Mouse (Mus musculus) CD4-positive, CD25-positive, alpha-beta regulatory T cell, adult 4 months (primary cell): ENCODE data around the gene Plcb2. TPM values are rescaled to one million over a fixed set of nuclear protein-coding genes. Genes with fewer than 3 reads are reported as not detected.
A peak's percentile ranks its signal among the peaks of the same experiment; 100 is the strongest.

Experiments used
- ATAC-seq: one replicate; pipeline ENCODE4 v1.8.0; 2017
- polyA plus RNA-seq, 2 experiments: library from polyadenylated mRNA; unstranded; fragments of 100-300 nt; shearing (Covaris generic); gene quantifications; one replicate each; pipeline ENCODE4 v1.2.1; 2017

The Plcb2 gene
- polyA plus RNA-seq, 2 experiments from 2014 or later, result 15.7 to 20.8 TPM

DNA sequence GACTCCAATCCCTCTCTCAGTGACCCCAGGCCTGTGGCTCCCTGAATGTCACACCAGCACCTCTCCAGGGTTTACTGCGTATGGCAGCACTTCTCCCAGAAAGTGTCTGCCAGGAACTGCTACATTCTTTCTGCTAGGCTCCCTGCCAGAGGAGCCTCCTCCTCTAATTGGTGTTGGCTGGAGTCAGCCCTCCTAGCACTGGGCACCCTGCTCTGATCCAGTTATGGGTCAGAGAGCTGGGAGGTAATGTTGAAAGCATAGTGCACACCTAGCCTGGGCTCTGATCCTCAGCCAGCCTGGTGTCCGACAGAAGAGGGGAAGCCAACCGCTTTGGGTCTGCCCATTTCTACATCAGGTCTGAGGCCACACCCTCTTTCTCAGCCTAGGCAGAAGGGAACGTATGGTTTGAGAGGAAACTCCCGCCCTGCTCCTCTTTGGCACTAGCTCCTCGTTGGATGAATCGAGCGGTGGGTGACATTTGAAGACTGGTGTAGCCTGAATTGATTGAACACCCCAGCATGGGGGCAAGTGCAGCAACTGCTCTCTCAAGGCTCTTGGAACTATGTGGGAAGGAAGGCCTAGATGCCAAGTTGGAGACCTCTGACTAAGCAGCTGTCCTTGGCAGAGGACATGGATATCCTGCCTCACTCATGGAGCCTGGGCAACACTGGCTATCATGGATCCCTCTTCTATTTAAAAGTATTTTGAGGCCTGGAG lies 45.5 kb downstream of the Plcb2 start:
- ATAC-seq, result no peak

DNA sequence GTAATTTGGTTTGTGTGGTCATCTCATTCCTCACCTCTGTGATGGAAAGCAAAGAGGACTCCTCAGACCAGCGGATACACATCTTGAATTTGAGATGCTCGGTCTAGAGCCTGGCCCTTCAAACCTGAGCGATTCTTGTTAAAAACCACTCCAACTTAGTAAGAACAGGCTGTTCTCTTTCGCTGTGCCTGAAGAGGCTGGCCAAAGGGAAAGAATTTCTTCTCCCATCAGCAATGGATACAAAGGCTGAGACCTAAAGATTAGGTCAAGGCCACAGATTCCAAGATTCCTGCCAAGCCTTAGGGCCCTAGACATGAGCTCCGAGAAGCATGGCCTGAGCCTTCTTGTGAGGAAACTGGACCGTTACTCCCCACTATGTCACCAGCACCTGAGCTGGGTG lies 47.3 kb downstream of the Plcb2 start:
- no peak for ATAC-seq

DNA sequence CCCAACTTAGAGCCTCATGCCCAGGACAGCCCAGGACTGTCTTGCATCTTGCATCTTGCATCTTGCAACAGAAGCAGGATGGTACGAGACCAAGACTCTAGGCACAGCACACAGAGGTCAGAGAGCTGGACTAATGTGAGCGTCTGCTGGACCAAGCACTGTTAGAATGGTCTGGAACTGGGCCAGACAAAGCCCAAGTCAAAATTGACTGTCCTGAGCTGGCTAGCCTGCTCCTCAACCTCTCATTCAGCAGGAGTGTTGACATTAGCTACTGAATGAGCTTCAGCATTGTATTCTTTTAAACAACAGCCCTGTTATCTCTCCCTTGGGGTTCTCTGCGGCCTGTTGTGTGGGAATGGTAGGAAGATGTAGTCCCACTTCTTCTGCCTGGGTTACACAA lies 48.7 kb downstream of the Plcb2 start:
- no peak for ATAC-seq

DNA sequence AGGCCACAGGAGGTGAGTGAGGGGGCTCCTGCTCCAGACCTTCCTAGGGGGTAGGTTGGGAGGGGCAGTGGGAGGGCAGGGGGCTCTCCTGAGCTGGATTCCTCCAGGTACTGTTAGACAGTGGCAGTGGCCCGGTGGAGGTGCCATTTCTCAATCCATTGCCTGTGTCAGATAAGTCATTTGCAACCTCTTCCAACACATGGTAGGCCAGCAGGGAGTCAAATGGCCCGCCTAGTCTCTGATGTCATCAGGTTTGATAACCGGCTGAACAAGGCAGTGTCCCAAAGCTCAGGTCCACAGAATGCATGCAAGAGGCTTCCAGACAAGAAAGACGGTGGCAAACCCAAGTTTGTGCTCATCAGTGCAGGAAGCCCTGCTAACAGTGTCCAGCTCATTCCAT lies 50.4 kb downstream of the Plcb2 start:
- no peak for ATAC-seq

DNA sequence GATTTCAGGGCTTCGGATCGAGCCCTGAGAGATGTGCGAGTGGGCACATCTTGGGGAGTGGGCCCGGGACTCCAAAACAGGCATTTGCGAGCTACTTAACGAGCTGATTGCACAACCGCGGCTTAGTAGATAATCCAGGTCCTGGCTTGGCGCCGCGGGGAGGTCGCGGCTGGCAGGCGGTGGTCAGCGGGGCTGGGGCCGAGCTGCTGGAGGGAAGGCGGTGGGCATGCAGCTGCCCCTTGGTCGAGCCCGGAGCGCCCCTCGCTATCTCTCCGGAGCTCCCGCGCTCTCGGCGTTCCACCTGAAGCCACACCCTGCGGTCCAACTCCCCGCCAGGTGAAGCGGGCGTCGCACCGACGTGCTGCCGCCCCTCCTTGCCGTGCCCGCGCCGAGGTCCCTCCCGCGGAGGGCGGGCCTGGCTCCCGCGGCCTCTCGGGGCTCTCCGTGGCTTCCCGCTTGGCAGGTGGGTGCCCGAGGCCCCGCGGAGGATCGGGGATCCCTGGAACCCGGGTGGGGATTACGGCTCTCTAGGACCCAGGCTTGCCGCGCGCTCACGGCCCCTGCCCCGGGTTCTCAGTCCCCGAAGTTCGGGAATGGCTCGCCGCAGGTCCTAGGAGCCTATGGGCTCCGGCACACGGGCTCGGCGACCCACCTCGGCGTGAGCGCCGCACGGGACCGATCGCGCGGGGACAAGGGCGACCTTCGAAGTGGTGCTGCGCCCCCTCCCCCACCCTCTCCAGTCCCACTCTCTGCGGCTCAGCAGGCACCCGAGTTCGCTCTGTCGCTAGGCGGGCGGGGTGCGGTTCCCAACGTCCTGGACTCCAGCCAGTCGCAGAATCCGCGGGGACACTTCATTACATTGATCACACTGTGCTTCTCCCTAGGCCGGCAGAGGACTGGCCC lies 51.1 kb downstream of the Plcb2 start:
- peak; percentile 45 for ATAC-seq

DNA sequence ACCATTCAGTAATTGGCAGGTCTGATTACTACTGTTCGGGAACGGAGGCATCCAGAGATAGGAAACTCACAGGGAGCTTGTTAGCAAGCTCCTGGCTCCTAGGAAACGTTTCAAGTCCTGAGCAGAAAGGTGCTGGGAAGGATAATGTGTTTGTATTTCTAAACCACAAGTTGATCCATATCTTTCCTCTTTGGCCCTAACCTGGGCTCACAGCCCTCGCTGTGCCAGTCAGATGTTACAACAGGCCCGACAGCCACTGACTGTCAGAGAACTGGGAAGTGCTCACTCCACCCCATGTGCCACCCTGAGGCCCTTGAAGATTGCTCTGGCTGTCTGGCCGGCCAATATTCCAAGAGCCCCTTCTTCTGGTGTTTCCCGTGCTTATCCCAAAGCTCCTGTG lies 53.7 kb downstream of the Plcb2 start:
- ATAC-seq, result no peak

DNA sequence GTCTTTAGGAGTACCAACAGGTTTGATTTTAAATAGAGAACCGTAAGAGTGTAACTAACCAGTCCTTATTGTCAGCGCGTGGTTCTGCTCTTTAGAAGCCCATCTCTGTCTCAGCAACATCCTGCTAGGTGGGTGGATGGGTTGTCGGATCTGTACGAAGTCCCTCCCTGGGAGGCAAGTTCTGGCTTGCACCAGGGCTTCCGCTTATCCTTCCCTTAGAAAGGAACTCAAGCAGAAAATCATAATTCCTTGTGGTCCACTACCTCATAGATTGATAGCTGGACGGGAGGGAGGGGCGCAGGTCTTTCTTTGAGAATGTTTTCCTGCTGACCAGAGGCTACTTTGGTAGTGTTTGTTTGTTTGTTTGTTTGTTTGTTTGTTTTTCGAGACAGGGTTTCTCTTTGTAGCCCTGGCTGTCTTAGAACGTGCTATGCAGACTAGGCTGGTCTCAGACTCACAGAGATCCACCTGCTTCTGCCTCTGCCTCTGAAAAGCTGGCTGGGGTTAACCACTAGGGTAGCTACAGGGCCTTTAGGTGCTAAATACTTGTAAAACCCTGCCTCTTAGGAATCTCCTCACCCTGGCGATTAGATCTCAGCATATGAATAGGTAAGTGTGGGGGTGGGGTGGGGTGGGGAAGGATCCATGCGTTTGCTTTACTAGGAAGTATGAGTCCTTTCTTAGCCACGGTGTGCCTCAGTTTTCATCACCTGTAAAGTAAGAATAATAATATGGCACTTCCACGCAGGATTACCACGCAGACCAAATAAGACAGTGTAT lies 54.4 kb downstream of the Plcb2 start:
- no peak for ATAC-seq

DNA sequence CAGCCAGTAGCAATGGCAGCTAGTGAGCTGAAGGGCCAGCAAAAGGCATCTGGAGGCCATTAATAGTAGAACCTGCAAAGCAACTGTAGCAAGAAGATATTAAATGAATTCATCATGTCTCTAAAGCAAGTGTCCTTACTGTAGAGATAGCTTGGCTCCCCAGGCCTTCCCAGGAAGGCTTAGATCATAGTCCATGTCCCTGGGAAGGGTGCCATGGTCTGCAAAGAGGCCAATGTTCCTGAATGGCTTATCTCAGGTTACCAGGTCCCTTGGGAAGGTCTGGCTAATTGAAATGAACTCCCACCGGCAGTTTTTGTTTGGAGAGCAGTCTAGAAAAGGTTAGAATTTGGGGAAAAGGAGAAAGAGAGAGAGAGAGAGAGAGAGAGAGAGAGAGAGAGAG lies 56.5 kb downstream of the Plcb2 start:
- ATAC-seq, result no peak

DNA sequence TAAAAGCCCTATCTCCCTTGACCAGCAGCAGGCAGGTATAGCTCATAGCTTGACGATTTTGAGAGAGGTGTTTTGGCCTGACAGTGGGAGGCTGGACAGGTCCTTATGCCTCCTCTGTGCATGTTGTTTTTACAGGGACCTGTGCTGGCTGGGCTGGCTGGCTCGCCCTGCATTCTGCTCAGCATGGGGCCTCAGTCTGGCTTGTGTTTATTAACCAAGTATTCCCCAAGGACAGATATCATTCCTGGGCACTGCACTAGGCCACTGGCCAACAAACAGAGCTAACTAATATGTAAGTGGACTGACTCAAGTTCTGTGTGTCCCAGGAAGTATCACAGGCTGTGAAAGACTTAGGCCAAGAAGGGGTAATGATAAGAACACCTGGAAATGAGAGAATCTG lies 58.5 kb downstream of the Plcb2 start:
- ATAC-seq, result no peak

DNA sequence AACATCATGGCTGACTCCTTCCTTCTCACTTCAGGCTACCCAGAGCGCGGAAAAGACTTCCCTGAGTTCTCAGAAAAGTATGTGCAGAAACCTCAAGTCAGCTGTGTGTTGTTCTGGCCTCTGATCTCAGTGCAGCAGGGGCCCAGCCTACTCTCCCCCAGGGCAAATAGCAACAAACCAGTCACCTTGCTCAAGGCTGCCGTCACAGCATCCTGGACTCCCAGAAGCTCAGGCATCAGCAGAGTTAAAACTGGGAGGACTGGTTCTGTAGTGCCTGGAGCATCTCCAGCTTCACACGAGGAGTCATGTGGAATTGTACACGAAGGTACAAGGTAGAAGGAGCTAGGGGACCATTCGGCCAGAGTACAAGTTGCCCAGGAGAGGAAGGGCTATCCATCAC lies 59.0 kb downstream of the Plcb2 start:
- no peak for ATAC-seq

DNA sequence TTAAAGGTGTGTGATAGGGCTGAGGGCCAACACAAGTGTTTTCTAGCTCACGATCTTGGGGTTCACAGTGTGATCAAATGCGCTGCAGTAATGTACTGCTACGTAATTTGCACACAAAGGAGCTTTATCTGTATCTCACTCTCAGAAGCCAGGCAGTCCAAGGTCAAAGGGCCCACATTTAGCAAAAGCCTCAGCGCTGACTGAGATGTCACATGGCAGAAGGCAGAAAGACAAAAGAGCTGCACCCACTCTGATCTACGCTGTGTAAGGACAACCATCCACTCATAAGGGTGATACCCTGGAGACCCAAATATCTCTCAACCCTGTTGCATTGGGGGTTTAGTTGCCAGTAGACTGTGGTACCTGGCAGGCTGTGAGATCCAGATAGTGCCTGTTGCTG lies 61.1 kb downstream of the Plcb2 start:
- no peak for ATAC-seq

DNA sequence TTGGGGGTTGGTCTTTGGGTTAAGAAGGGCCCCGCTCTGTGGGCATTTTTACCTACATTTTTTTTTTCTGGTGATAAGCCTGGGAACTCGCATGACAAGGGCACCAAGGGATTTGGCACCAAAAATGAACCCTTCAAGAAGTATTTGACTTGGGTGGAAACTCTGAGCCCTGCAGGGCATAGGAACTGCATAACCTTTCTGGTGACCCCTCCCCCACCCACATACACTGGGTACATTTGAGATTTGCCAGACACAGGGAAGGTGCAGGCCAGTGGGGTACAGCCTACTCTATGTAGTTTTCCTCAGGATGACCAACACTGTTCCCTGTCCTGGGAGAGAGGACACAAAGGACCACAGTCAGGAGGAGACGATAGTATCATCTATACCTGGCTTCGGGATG lies 62.6 kb downstream of the Plcb2 start:
- no peak for ATAC-seq

DNA sequence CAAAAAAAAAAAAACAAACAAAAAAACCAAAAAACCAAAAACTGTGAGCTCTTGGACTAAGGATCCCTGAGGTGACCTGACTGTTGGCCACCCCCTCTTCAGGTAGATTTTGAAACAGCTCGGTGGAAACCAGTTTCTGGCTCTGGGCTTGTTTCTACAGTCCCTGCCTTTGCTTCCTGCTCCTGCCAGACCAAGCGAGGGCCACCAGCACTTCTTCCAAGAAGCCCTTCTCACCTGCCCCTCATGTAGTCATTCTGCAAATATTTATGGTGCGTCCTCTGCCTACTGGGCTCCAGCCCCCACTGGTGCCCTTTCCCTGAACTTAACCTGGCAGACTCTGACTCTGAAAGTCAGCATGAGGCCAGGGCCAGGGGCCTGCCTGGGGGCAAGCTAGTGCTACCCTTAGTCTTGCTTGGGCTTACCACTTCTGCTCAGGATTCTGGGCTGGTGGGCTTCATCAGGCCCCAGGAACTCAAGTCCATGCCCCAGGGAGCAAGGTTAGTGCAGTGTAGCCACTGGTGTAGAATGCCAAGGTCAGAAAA lies 63.2 kb downstream of the Plcb2 start:
- no peak for ATAC-seq

DNA sequence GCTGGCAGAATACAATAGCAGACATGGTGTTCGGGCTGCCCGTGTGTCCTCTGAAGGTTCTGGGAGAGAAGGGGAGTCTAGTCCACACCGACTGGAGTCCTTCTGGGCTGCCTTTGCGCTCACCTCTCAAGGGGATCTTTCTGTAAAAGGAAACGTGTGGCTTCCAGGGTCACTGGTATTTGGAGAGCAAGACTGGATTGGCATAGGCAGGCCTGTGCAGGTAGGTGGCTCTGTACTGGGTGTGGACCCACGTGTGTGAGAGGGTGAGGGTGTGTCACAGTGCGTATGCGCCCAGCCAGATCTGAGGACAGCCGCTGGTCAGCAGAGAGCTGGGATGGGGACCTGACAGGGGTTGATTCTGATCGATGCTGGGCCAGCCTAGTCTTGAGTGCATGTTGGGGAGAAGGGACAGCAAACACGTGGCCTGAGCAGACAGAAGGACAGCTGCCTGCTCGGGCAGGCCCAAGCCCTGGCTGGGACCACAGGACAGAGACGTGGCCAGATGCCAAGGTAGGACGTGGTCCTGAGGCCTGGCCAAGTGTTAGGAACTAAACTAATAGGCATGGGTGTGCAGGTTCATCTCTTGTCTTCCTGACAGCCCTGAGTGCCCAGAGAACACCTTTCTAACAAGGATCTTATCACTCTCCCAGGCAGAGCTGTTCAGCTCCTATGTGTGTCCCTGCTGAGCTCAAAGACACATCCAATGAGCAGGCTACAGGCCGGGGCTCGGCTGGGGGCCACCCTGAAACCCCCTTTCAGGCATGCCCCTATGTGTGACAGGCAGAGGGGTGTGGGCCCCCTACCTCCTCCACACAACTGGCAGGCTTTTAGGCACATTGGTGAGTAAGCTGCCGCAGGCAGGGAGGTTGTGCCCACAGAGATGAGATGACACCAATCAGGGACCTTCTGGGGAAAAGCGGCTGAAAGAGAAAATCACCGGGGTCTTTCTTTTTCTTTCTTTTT lies 64.2 kb downstream of the Plcb2 start:
- no peak for ATAC-seq

DNA sequence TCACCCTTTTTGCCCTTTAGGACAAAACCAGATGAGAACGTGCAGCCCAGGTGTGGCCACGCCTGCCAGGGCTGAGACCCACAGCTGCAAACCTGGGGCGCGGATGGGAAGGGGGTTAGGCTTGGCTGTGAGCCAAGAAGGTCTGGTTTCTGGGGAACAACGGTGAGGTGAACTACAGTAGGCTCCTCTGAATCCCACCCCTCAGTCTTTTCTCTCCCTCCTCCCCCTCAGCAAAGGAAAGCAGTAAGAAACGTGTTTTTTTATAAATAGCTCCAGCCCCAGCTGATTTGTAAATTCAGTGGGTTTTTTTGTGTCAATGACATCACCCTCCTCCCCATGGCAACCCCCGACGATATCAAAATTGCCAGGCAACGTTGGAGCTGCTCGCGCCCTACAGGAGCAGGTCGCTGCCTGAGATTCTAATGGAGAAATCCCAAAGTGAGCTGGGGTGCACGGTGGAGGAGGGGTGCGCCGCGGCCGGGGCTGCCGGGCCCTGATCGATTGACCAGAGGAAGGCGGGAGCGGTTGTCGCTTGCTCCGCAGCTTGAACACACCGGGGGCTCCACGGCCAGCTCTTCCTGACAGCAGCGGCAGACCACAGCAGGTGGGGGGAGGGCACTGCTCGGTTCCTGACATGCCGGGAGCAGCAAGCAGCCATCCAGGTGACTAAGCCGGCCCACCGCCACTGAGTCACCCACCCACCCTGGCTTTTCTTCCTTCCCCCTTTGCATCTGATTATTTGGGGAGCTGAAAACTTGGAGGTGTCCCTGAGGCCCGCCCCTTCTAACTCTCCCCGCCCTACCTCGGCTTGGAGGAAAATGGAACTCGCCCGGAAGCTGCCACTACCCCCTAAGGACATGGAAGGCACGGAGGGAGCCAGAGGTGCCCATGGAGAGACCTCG lies 65.1 kb downstream of the Plcb2 start, which contains the start of gene Pak6:
Gene Pak6, plus strand, starts transcription at position 402 of the 902 bp plus-strand sequence.
- ATAC-seq, result peak; percentile 9

DNA sequence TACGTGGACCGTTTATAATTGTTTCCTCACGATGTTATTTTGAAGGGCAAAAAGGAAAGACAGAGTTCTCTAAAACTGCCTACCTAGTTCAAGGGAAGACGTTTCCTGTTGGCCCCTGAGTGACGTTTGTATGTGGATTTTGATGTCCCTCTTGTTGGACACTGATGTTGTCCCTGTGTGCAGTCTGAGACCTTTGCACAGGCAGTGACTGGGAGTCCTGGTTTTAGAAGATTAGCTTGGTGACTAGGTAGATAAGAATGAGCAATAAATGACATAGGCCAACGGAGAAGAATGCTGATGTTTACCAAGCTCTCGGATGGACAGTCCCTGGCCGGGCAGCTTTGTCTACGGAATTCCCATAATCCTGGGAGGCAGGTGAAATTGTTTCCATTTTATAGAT lies 66.3 kb downstream of the Plcb2 start:
- no peak for ATAC-seq

DNA sequence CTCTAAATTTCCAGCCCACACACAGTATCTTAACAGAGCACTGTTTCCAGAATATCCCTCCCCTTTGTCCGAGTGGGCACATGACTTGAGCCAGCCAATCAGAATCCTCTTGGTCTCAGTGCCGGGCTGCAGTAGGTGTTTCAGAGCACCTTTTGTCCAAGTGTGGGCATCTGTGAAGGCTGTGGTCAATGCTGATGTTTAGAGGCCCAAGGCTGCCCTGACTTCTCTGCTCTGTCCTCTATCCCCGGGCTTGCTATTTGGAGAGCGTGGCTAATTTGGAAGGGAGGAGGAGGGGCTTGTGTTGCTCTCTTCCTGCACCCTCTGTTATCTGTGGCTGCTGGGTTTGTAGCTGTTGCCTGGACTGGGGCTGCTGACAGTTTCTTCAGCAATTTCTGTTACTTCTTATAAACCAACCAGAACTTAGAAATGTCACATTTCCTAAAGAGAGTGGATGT lies 68.2 kb downstream of the Plcb2 start:
- ATAC-seq, result peak; percentile 74

DNA sequence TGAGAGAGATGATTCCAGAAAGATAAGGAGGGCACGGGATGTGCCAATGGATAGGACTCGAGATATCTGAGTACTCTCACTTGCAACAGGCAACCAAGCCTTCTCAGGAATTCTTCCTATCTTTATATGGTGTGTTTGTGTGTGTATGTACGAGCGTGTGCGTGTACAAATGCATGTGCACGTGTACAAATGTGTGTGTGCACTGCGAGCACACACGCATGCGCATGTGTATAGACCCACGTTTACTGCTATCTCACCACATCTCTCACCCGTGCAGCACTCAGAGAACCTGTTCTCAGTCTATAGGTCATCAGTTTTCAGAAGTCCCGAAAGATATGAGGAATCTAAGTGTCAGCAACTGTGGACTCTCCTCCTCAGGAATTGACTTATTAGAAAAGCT lies 68.7 kb downstream of the Plcb2 start:
- ATAC-seq, result peak; percentile 39

DNA sequence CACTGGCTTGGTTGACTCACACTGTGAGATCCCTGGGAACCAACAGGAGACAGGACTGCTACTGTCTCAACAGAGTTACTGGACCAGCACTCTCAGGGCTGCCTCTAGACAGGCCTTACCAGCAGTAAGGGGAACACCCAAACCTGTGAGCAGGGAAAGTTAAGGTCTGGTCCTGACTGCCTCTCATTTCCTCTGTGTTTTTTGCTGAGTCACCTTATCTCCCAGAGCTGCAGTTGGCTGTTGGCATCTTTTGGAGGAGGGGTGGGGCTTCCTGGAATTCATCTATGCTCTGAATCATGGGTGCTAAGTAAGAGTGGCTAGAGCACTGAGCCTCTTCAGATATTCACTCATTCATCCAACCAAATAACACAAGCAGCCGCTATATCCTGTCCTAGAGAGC lies 69.2 kb downstream of the Plcb2 start:
- ATAC-seq, result peak; percentile 26

DNA sequence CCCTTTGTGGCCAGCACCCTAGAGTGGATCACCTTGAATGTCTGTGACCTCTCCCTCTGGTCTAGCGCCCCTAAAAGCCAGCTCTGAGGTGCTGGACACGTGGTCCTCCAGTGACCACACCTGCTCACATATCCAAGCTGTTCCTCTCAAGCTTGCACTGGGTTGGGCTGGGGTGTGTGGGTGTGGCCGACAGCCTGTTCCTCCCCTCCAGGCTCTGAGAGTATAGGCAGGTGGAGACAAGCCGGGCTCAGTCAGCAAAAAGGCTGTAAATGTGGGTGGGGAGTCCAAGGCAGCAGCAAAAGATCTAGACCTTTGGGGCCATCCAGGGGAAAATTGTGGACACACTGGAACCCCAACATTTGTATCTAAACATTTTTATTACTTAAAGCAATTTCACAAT lies 69.8 kb downstream of the Plcb2 start:
- ATAC-seq, result no peak
